Mouse (Mus musculus) heart, embryonic 14.5 days (tissue): Measurements from ENCODE around the gene Tagln2. TPM values are rescaled to one million over a fixed set of nuclear protein-coding genes. Genes with fewer than 3 reads are reported as not detected.

Experiments
- ATAC-seq: fragments of 200-750 bp; cut with Nextera tagmentation; 2 replicates; pipeline ENCODE4 v1.8.0; 2017; ENCODE audit warnings: low read depth, moderate TSS enrichment; ENCODE audit not compliant: insufficient number of reproducible peaks, insufficient read depth, low FRiP score
- H3K27ac ChIP-seq, 2 experiments: fragments of 200-500 bp in 1 of 2; fragments of 300-500 bp in 1 of 2; sonication (generic) in 1 of 2; replicated peaks in 1 of 2; 2 replicates each; pipeline ENCODE4 v1.5.1; 2012 to 2014; ENCODE audit warnings: low read depth in 2 of 2, low read length in 2 of 2, control low read depth in 1 of 2, mild to moderate bottlenecking in 1 of 2, mixed read lengths in 1 of 2; ENCODE audit not compliant: control insufficient read depth in 1 of 2, insufficient read depth in 1 of 2
- H3K27me3 ChIP-seq: fragments of 300-500 bp; sonication (generic); 2 replicates; pipeline ENCODE4 v1.6.1; 2014; ENCODE audit warnings: mild to moderate bottlenecking, low read length, control low read depth; ENCODE audit not compliant: control insufficient read depth, insufficient read depth
- H3K36me3 ChIP-seq: fragments of 300-500 bp; sonication (generic); 2 replicates; pipeline ENCODE4 v1.6.1; 2014; ENCODE audit warnings: mild to moderate bottlenecking, control low read depth, low read length, mixed read lengths; ENCODE audit not compliant: control insufficient read depth, insufficient read depth
- H3K4me1 ChIP-seq, 2 experiments: fragments of 200-500 bp in 1 of 2; fragments of 300-500 bp in 1 of 2; sonication (generic) in 1 of 2; 2 replicates each; pipeline ENCODE4 v1.6.1; 2012 to 2014; ENCODE audit warnings: low read length in 2 of 2, control low read depth in 1 of 2, mixed read lengths in 1 of 2; ENCODE audit not compliant: control insufficient read depth in 2 of 2, insufficient read depth in 2 of 2
- H3K4me2 ChIP-seq: fragments of 300-500 bp; sonication (generic); 2 replicates; pipeline ENCODE4 v1.6.1; 2014; ENCODE audit warnings: mild to moderate bottlenecking, low read length
- H3K4me3 ChIP-seq, 2 experiments: fragments of 200-500 bp in 1 of 2; fragments of 300-500 bp in 1 of 2; sonication (generic) in 1 of 2; 2 replicates each; pipeline ENCODE4 v1.5.1; 2012 to 2014; ENCODE audit warnings: low read length in 2 of 2, mild to moderate bottlenecking in 2 of 2, control low read depth in 1 of 2, low read depth in 1 of 2, moderate library complexity in 1 of 2; ENCODE audit not compliant: control insufficient read depth in 1 of 2, insufficient read depth in 1 of 2
- H3K9ac ChIP-seq: fragments of 300-500 bp; sonication (generic); 2 replicates; pipeline ENCODE4 v1.6.1; 2014; ENCODE audit warnings: mild to moderate bottlenecking, low read length
- H3K9me3 ChIP-seq: fragments of 300-500 bp; sonication (generic); 2 replicates; pipeline ENCODE4 v1.6.1; 2016; ENCODE audit warnings: low read length, control low read depth; ENCODE audit not compliant: control insufficient read depth
- WGBS: fragments of 180-500 bp; shearing (Covaris S2); extraction: QIAGEN DNeasy Blood & Tissue Kit; methylation state at CpG from one replicate; pipeline ENCODE4 v1.1.7; 2014; 5-methylcytosine and 5-hydroxymethylcytosine counted together
- polyA plus RNA-seq: library from polyadenylated mRNA; unstranded; fragments of >200 nt; fragmentation: Nextera tagmentation; extraction: Ambion mirVana; gene quantifications from 2 replicates; pipeline ENCODE4 v1.2.1, GENCODE M21; 2014

Gene Tagln2
- polyA plus RNA-seq, 1 experiment from 2014 or later, result 187 TPM

GRCm38 (mm10) chr1:172507001-172507400 is 7.2 kb downstream of the Tagln2 start:
- no peaks in the 10 kb centered on the region for H3K27me3 ChIP-seq
- no peak overlapping the region for H3K4me2 ChIP-seq
- H3K4me3 ChIP-seq, result no peak overlapping the region
- peaks cover 40% of the 10 kb centered on the region for H3K36me3 ChIP-seq
- 0 out of 4 replicates have a peak overlapping the region, but pooled peaks of 1 of the 2 experiments have one; percentile 37 for H3K27ac ChIP-seq
- H3K9ac ChIP-seq, result no peak overlapping the region
- no peak for ATAC-seq
- WGBS, result 47% methylated on average over 5 of the region's 5 CpGs
- no peaks in the 10 kb centered on the region for H3K9me3 ChIP-seq
- peaks cover 41 to 55% of the 10 kb centered on the region in 2 experiments for H3K4me1 ChIP-seq

- peaks cover 37 to 53% of the 10 kb centered on the region in 2 experiments for H3K4me1 ChIP-seq
- H3K9ac ChIP-seq, result no peak overlapping the region
- H3K36me3 ChIP-seq, result peaks cover 40% of the 10 kb centered on the region
- H3K27ac ChIP-seq, result peak overlapping the region; percentile 31 to 37; a peak in 3 of 4 replicates
- WGBS, result 74% methylated on average over 3 of the region's 3 CpGs
- no peaks in the 10 kb centered on the region for H3K27me3 ChIP-seq
- H3K4me3 ChIP-seq, result no peak overlapping the region
- ATAC-seq, result 0 out of 2 replicates have a peak, but pooled peaks have one; percentile 5
- H3K4me2 ChIP-seq, result no peak overlapping the region
- H3K9me3 ChIP-seq, result no peaks in the 10 kb centered on the region
Measured at GRCm38 (mm10) chr1:172507701-172508100, 7.9 kb downstream of the Tagln2 start.

GRCm38 (mm10) chr1:172508172-172508571 is 8.3 kb downstream of the Tagln2 start:
- Histone ChIP-seq H3K9ac (no peak overlapping the region), H3K4me3 (no peak overlapping the region), H3K9me3 (no peaks in the 10 kb centered on the region), H3K27ac (peak overlapping the region; percentile 31 to 59; a peak in 3 of 4 replicates), H3K4me2 (no peak overlapping the region), H3K4me1 (peaks cover 36 to 53% of the 10 kb centered on the region in 2 experiments), H3K27me3 (no peaks in the 10 kb centered on the region), H3K36me3 (peaks cover 40% of the 10 kb centered on the region)
- WGBS, result 22% methylated on average over 2 of the region's 2 CpGs
- ATAC-seq, result peak; percentile 40; the same call in 1 of the 2 replicates

GRCm38 (mm10) chr1:172509235-172509634 is 9.4 kb downstream of the Tagln2 start:
- H3K4me3 ChIP-seq, result no peak overlapping the region
- 73% methylated on average over 5 of the region's 5 CpGs for WGBS
- H3K27ac ChIP-seq, result 0 out of 4 replicates have a peak overlapping the region, but pooled peaks of 1 of the 2 experiments have one; percentile 59
- no peaks in the 10 kb centered on the region for H3K27me3 ChIP-seq
- H3K4me2 ChIP-seq, result no peak overlapping the region
- no peak for ATAC-seq
- H3K9me3 ChIP-seq, result no peaks in the 10 kb centered on the region
- no peak overlapping the region for H3K9ac ChIP-seq
- peaks cover 38 to 51% of the 10 kb centered on the region in 2 experiments for H3K4me1 ChIP-seq
- H3K36me3 ChIP-seq, result peaks cover 40% of the 10 kb centered on the region

- ATAC-seq, result no peak
Measured at GRCm38 (mm10) chr1:172509983-172510382, 10.1 kb downstream of the Tagln2 start.

GRCm38 (mm10) chr1:172510421-172510972 is 10.7 kb downstream of the Tagln2 start:
- Histone ChIP-seq H3K9ac (no peak overlapping the region), H3K4me3 (no peak overlapping the region), H3K4me1 (peaks cover 35 to 45% of the 10 kb centered on the region in 2 experiments), H3K27me3 (no peaks in the 10 kb centered on the region), H3K27ac (0 out of 4 replicates have a peak overlapping the region, but pooled peaks of 1 of the 2 experiments have one; percentile 24), H3K9me3 (no peaks in the 10 kb centered on the region), H3K36me3 (peaks cover 33% of the 10 kb centered on the region), H3K4me2 (no peak overlapping the region)
- WGBS, result 34% methylated on average over 13 of the region's 13 CpGs
- no peak for ATAC-seq

More at GRCm38 (mm10) chr1:172509983-172510382, 10.1 kb downstream of the Tagln2 start:
- no peaks in the 10 kb centered on the region for H3K27me3 ChIP-seq
- 40% methylated on average over 8 of the region's 8 CpGs for WGBS
- H3K4me1 ChIP-seq, result peaks cover 35 to 49% of the 10 kb centered on the region in 2 experiments
- H3K27ac ChIP-seq, result 0 out of 4 replicates have a peak overlapping the region, but pooled peaks of 1 of the 2 experiments have one; percentile 24
- no peak overlapping the region for H3K4me3 ChIP-seq
- H3K4me2 ChIP-seq, result no peak overlapping the region
- no peaks in the 10 kb centered on the region for H3K9me3 ChIP-seq
- peaks cover 38% of the 10 kb centered on the region for H3K36me3 ChIP-seq
- H3K9ac ChIP-seq, result no peak overlapping the region

- peak; percentile 36; the same call in 1 of the 2 replicates for ATAC-seq
- Histone ChIP-seq H3K4me1 (peaks cover 29 to 35% of the 10 kb centered on the region in 2 experiments), H3K27ac (peak overlapping the region; percentile 74 to 79), H3K9me3 (peaks cover 5% of the 10 kb centered on the region; the same call in 1 of the 2 replicates), H3K36me3 (peaks cover 8% of the 10 kb centered on the region), H3K4me3 (peak overlapping the region in 1 of 2 experiments; percentile 14; a peak in 1 of 4 replicates), H3K27me3 (no peaks in the 10 kb centered on the region), H3K4me2 (peak overlapping the region; percentile 55), H3K9ac (peak overlapping the region; percentile 49; the same call in 1 of the 2 replicates)
- 22% methylated on average over 13 of the region's 13 CpGs for WGBS
Measured at GRCm38 (mm10) chr1:172512962-172513361, 13.1 kb downstream of the Tagln2 start.
